Mouse (Mus musculus) urinary bladder, postnatal 10 days (tissue): ENCODE data around the gene 1600002K03Rik.
"Not testable (repeated sequence)": the region's sequence is repeated elsewhere in the genome, so short reads cannot be mapped to it uniquely, and the experiment has no call there.

Experiments
- DNase-seq: peaks from one replicate; pipeline ENCODE4 v3.0.0; 2022; ENCODE audit warnings: low spot score

Gene 1600002K03Rik

GRCm38 (mm10) chr10:80187739-80188138, 15.0 kb downstream of the 1600002K03Rik start:
- no peak for DNase-seq

- DNase-seq, result no peak
Observed at GRCm38 (mm10) chr10:80188453-80189024, 15.8 kb downstream of the 1600002K03Rik start.

GRCm38 (mm10) chr10:80189999-80190398, 17.3 kb downstream of the 1600002K03Rik start:
- no peak for DNase-seq

- DNase-seq, result no peak
Observed at GRCm38 (mm10) chr10:80190491-80191051, 17.8 kb downstream of the 1600002K03Rik start.

- no peak for DNase-seq
Observed at GRCm38 (mm10) chr10:80193976-80194375, 21.2 kb downstream of the 1600002K03Rik start.

- DNase-seq, result no peak
Observed at GRCm38 (mm10) chr10:80194441-80194840, 21.7 kb downstream of the 1600002K03Rik start.

- no peak for DNase-seq
Observed at GRCm38 (mm10) chr10:80196167-80196566, 23.4 kb downstream of the 1600002K03Rik start.

- DNase-seq, result no peak
Observed at GRCm38 (mm10) chr10:80196778-80197581, 24.2 kb downstream of the 1600002K03Rik start.

GRCm38 (mm10) chr10:80199440-80200008, 26.8 kb downstream of the 1600002K03Rik start:
- no peak for DNase-seq

GRCm38 (mm10) chr10:80200485-80200884, 27.7 kb downstream of the 1600002K03Rik start:
- DNase-seq, result no peak

- no peak for DNase-seq
Observed at GRCm38 (mm10) chr10:80204055-80204454, 31.3 kb downstream of the 1600002K03Rik start.

- DNase-seq, result no peak
Observed at GRCm38 (mm10) chr10:80207201-80207600, 34.5 kb downstream of the 1600002K03Rik start.

GRCm38 (mm10) chr10:80207676-80208075, 34.9 kb downstream of the 1600002K03Rik start:
- DNase-seq, result no peak

- no peak for DNase-seq
Observed at GRCm38 (mm10) chr10:80208248-80208647, 35.5 kb downstream of the 1600002K03Rik start.

GRCm38 (mm10) chr10:80208841-80209371, 36.2 kb downstream of the 1600002K03Rik start:
- DNase-seq, result no peak

GRCm38 (mm10) chr10:80211547-80212103, 38.9 kb downstream of the 1600002K03Rik start:
- DNase-seq, result not testable (repeated sequence)

- no peak for DNase-seq
Observed at GRCm38 (mm10) chr10:80215048-80215772, 42.5 kb downstream of the 1600002K03Rik start.

GRCm38 (mm10) chr10:80220676-80221075, 47.9 kb downstream of the 1600002K03Rik start:
- no peak for DNase-seq

- DNase-seq, result not testable (repeated sequence)
Observed at GRCm38 (mm10) chr10:80223137-80223536, 50.4 kb downstream of the 1600002K03Rik start.
